Comparison of ENCODE assay signal across 21 mouse cellular contexts in the genomic region with DNA sequence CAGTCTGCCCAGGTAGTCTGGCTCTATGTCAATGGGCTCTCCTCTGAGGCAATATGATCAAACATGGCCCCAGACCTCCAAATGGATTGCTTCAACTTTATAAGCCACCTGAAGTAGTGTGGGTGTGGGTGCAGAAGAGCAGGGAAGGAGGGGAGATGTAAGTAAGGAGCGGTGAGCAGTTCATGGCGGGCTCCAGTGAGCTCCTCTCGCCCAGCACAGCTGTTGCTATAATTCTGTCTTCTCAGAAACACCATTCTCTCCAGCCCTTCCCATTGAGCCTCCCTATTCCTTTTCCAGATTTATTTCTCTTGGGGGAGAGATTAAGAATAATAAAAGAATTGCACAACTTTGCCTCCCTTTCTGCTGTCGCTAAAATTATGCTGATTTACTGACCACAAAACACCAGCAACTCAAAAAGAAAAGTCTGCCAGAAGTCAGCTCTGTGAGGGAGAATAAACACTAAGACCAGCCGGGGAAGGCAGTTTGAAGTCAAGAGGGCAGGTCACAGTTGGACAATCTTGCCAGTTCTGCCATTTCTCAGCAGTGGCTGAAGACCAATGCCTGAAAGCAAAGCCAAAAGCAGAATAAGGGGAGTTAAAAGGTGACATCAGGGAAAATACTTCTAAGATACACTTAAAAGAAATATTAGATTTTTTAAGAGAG.
A peak's percentile ranks its signal among the peaks of the same experiment; 100 is the strongest.
DNase-seq lines count a peak whose midpoint lies in the region; ATAC-seq and TF ChIP-seq lines count a peak whose summit lies in the region.
"Had no signal": no experiment of that assay in that cellular context is flagged by ENCODE, and none has a peak within 500 bp of the region (broad histone marks: within the 10 kb centered on the region; RNA-seq: fewer than 3 reads in every experiment).

No protein-coding gene starts in this region.

- H3K9ac ChIP-seq in kidney, postnatal 0 days (ENCODE audit: low read depth, low read length), result no peak overlapping the region
- H3K9ac ChIP-seq: embryonic facial prominence, embryonic 12.5 days; forebrain, postnatal 0 days; heart, embryonic 15.5 days; limb, embryonic 12.5 days; liver, embryonic 13.5 days; midbrain, embryonic 13.5 days had no signal

- peak; percentile 52; the same call in 1 of the 2 replicates for ATAC-seq in kidney, postnatal 0 days (replicated peaks; ENCODE audit: low FRiP score, low read depth)
- ATAC-seq: forebrain, postnatal 0 days; midbrain, embryonic 13.5 days had no signal

- WGBS in kidney, postnatal 0 days, result 23% methylated on average over 5 of the region's 5 CpGs
- 83% methylated on average over 5 of the region's 5 CpGs for WGBS in forebrain, embryonic 10.5 days

- H3K4me2 ChIP-seq in kidney, postnatal 0 days (ENCODE audit: low read length), result no peak overlapping the region
- no peak overlapping the region for H3K4me2 ChIP-seq in myocyte (ENCODE audit: low read depth)
- H3K4me2 ChIP-seq: embryonic facial prominence, embryonic 12.5 days; heart, embryonic 15.5 days; limb, embryonic 12.5 days; liver, embryonic 13.5 days; midbrain, embryonic 13.5 days had no signal

- TF ChIP-seq POLR2A in myocyte (IDR thresholded peaks at IDR 0.05; ENCODE audit: insufficient read length, low read depth), result no peak

- no peaks in the 10 kb centered on the region for H3K27me3 ChIP-seq in kidney, postnatal 0 days (ENCODE audit: insufficient read depth, low read length)
- no peaks in the 10 kb centered on the region for H3K27me3 ChIP-seq in myocyte (ENCODE audit: control insufficient read depth, insufficient read depth, insufficient read length)
- H3K27me3 ChIP-seq in forebrain, embryonic 10.5 days (ENCODE audit: poor library complexity, severe bottlenecking), result no peaks in the 10 kb centered on the region
- H3K27me3 ChIP-seq: CH12.LX; embryonic facial prominence, embryonic 12.5 days; heart, embryonic 15.5 days; limb, embryonic 12.5 days; liver, embryonic 13.5 days; midbrain, embryonic 13.5 days had no signal

- no peak overlapping the region for H3K4me3 ChIP-seq in kidney, postnatal 0 days (replicated peaks; ENCODE audit: low read depth, low read length)
- no peak overlapping the region for H3K4me3 ChIP-seq in myocyte
- no peak overlapping the region for H3K4me3 ChIP-seq in forebrain, embryonic 10.5 days
- H3K4me3 ChIP-seq: embryonic facial prominence, embryonic 12.5 days; erythroblast, embryonic 14.5 days; gastrocnemius, adult 2 months; heart, adult 2 months; heart, embryonic 15.5 days; limb, embryonic 12.5 days; liver, embryonic 13.5 days; midbrain, embryonic 13.5 days had no signal

- H3K36me3 ChIP-seq in kidney, postnatal 0 days (ENCODE audit: insufficient read depth, low read length), result no peaks in the 10 kb centered on the region
- no peaks in the 10 kb centered on the region for H3K36me3 ChIP-seq in myocyte (ENCODE audit: control insufficient read depth, insufficient read depth)
- no peaks in the 10 kb centered on the region for H3K36me3 ChIP-seq in forebrain, embryonic 10.5 days (replicated peaks)
- H3K36me3 ChIP-seq: embryonic facial prominence, embryonic 12.5 days; heart, embryonic 15.5 days; limb, embryonic 12.5 days; liver, embryonic 13.5 days; midbrain, embryonic 13.5 days had no signal

- no peaks in the 10 kb centered on the region for H3K9me3 ChIP-seq in kidney, postnatal 0 days (replicated peaks; ENCODE audit: low read length)
- H3K9me3 ChIP-seq in forebrain, embryonic 10.5 days, result no peaks in the 10 kb centered on the region
- H3K9me3 ChIP-seq: embryonic facial prominence, embryonic 12.5 days; heart, embryonic 15.5 days; limb, embryonic 12.5 days; liver, embryonic 13.5 days; midbrain, embryonic 13.5 days had no signal

- H3ac ChIP-seq in myocyte (ENCODE audit: control insufficient read depth, insufficient read length), result no peak overlapping the region

- H3K4me1 ChIP-seq in kidney, postnatal 0 days (replicated peaks; ENCODE audit: insufficient read depth, low read length), result no peaks in the 10 kb centered on the region
- no peaks in the 10 kb centered on the region for H3K4me1 ChIP-seq in forebrain, embryonic 10.5 days
- H3K4me1 ChIP-seq: embryonic facial prominence, embryonic 12.5 days; heart, embryonic 15.5 days; limb, embryonic 12.5 days; liver, embryonic 13.5 days; midbrain, embryonic 13.5 days had no signal

- no peak overlapping the region for H3K27ac ChIP-seq in kidney, postnatal 0 days
- no peak overlapping the region for H3K27ac ChIP-seq in forebrain, embryonic 10.5 days
- H3K27ac ChIP-seq: embryonic facial prominence, embryonic 12.5 days; gastrocnemius, adult 2 months; heart, adult 2 months; heart, embryonic 15.5 days; limb, embryonic 12.5 days; liver, embryonic 13.5 days; midbrain, embryonic 13.5 days had no signal

- intact Hi-C loops in heart, postnatal 25 days (cut with DNase I), result no loop called here

- TF ChIP-seq CTCF in kidney, postnatal 0 days (IDR thresholded peaks at IDR 0.05; ENCODE audit: low read depth), result no peak

- DNase-seq in heart, adult 11 months, result peak; percentile 80
- no peak for DNase-seq in heart, postnatal 25 days (ENCODE audit: low spot score)
- DNase-seq in fibroblast of lung, adult 2 months (ENCODE audit: low read depth), result peak; percentile 69
- peak; percentile 89 for DNase-seq in kidney, postnatal 0 days (ENCODE audit: low spot score)
- DNase-seq in forebrain, embryonic 10.5 days (ENCODE audit: extremely low spot score, low spot score), result no peak
- DNase-seq in adrenal gland, postnatal 4 days (ENCODE audit: low spot score in 2 of 2), result no peak
- DNase-seq in cerebellum, adult 9-10 months, result no peak
- DNase-seq: cerebellum, postnatal 10 days; forebrain, postnatal 0 days; gastrocnemius, adult 2 months; heart, adult 2 months; liver, embryonic 13.5 days; retina, postnatal 1 day; right cerebral cortex, postnatal 4 days had no signal

- H3K79me2 ChIP-seq in myocyte (ENCODE audit: control insufficient read depth, insufficient read depth), result no peaks in the 10 kb centered on the region

TF ChIP-seq in myocyte, 11 proteins besides CTCF, POLR2A, EP300 and RAD21:
- TF ChIP-seq CEBPB (IDR thresholded peaks at IDR 0.05; ENCODE audit: insufficient read depth, poor library complexity, severe bottlenecking), result peak; percentile 48; the same call in 1 of the 2 replicates
- no peak for TF ChIP-seq POLR2AphosphoS2 (IDR thresholded peaks at IDR 0.05; ENCODE audit: insufficient read length, low read depth)
- no peak for TF ChIP-seq REST (IDR thresholded peaks at IDR 0.05; ENCODE audit: insufficient read depth, insufficient read length)
- no peak for TF ChIP-seq TCF3 (IDR thresholded peaks at IDR 0.05; ENCODE audit: insufficient read length, low read depth)

Comparison
In these comparisons a context has a peak if more than half of its experiments do, and no peak if none do; other contexts are left out.
1. DNase-seq: peak in heart, adult 11 months (single experiment), fibroblast of lung, adult 2 months (single experiment) and kidney, postnatal 0 days (single experiment); none in heart, postnatal 25 days (single experiment), forebrain, embryonic 10.5 days (single experiment), adrenal gland, postnatal 4 days (0 of 2) and cerebellum, adult 9-10 months (single experiment).